Mouse (Mus musculus): Measurements from ENCODE around the gene Pnldc1.

Gene Pnldc1

DNA sequence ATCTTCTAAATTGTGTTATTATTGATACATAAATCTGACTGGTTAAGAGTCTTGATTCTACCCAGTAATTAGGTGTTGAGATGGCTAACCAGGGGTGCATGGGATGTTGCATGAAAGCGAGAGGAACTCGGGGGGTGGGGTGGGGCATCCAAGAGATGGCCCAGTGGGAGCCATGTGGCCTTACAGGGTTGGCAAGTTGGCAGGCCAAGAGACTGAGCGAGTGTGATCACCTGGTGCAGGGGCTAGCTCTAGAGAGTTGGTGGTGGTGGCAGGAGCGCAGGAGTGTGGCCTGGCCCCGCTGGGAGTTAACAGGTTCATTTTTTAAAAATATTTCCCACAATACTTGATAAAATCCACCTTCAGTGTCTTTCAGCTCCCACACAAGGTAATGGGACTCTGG is 12.4 kb downstream of the Pnldc1 start:
- no peaks in the 10 kb centered on the region for H3K9me3 ChIP-seq (ENCODE audit: low read length)
- H3K4me1 ChIP-seq (replicated peaks; ENCODE audit: low read depth, low read length) = peaks cover 34% of the 10 kb centered on the region
- no peaks in the 10 kb centered on the region for H3K27me3 ChIP-seq (ENCODE audit: insufficient read depth, low read length)
- no peak for TF ChIP-seq CTCF (conservative IDR thresholded peaks at IDR 0.05; ENCODE audit: low read length)
- H3K4me3 ChIP-seq (replicated peaks; ENCODE audit: low read length) = no peak overlapping the region
- peaks cover 93% of the 10 kb centered on the region for H3K36me3 ChIP-seq (ENCODE audit: insufficient read depth, low read length)

DNA sequence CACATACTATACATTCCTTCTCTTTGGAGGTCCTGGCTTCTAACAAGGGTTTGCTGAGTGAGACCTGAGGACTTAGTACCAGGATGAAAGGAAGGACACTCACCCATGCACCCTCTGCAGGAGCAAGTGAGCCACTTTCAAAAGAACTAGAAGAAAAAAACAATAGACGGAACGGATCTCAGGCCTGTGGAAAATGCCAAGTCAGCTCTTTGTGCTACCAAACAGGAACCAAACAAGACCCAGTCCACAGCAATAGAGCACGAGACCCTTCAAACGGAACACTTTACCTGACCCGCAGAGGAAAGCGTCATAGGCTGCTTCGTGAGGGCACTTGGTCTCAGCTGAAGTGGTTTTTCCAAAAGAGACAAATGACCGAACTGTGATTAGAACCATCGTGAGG is 18.0 kb downstream of the Pnldc1 start:
- Histone ChIP-seq H3K4me3 (replicated peaks; ENCODE audit: low read length) (no peak overlapping the region), H3K36me3 (ENCODE audit: insufficient read depth, low read length) (peaks cover 98% of the 10 kb centered on the region), H3K4me1 (replicated peaks; ENCODE audit: low read depth, low read length) (peaks cover 41% of the 10 kb centered on the region), H3K27me3 (ENCODE audit: insufficient read depth, low read length) (no peaks in the 10 kb centered on the region), H3K9me3 (ENCODE audit: low read length) (no peaks in the 10 kb centered on the region)
- no peak for TF ChIP-seq NANOG (IDR thresholded peaks at IDR 0.05; ENCODE audit: borderline replicate concordance, low read length)
- no peak for TF ChIP-seq CTCF (conservative IDR thresholded peaks at IDR 0.05; ENCODE audit: low read length)
- no peak for TF ChIP-seq POU5F1 (IDR thresholded peaks at IDR 0.05; ENCODE audit: borderline replicate concordance, low read length)

DNA sequence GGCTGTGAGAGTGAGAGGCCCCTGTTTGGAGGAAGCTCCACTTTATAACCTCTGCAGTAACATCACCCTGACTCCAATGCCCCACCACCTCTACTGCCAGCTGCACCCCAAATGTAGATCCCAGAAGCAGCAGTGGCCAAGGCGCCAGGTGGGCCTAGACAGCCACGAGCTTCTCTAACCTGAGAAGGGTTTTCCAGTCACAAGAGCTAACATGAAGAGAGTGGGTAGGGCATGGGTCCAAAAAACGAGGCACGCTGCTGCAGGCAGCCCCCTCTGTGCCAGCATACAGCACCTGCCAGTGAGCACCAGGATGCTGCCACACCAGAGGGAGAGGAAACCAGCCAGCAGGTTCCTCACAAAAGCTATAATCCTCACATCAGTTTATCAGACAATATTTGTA is 19.0 kb downstream of the Pnldc1 start:
- TF ChIP-seq CTCF (conservative IDR thresholded peaks at IDR 0.05; ENCODE audit: low read length) = no peak
- no peak for TF ChIP-seq NANOG (IDR thresholded peaks at IDR 0.05; ENCODE audit: borderline replicate concordance, low read length)
- TF ChIP-seq POU5F1 (IDR thresholded peaks at IDR 0.05; ENCODE audit: borderline replicate concordance, low read length) = no peak
- Histone ChIP-seq H3K4me3 (replicated peaks; ENCODE audit: low read length) (no peak overlapping the region), H3K4me1 (replicated peaks; ENCODE audit: low read depth, low read length) (peaks cover 49% of the 10 kb centered on the region), H3K9me3 (ENCODE audit: low read length) (no peaks in the 10 kb centered on the region), H3K36me3 (ENCODE audit: insufficient read depth, low read length) (peaks cover 88% of the 10 kb centered on the region), H3K27me3 (ENCODE audit: insufficient read depth, low read length) (no peaks in the 10 kb centered on the region)

DNA sequence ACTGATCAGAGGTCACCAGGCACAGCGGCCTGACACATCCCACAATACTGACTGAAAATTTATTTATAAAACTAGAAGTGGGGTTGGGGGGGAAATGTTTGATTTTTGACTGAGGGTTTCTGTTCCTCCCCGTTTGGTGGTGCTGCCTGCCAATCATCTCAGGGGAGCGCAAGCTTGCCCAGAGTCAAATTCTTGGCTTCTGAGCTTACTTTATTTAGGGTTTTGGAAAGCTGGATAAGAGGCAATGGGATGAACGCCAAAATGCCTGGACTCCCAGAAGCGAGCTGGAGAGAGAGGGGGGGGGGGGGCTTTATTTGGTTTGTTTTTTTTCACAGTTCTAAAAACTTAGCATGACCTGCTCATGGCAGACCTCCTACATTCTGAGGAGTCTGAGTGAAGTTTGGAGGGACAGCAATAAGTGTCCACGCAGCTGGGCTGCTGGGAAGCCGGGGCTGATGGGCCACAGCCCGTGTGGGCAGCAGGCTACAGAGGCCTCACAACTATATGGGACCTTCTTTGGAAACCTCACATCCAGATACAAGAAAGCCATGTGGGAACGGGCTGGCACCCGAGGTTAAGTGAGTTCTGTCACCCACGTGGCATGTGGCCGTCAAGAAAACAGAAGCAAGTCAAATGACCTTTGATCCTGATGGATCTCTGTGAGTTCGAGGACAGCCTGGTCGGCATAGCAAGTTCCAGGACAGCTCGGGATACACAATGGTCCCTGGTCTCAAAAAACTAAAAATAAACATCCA is 22.8 kb downstream of the Pnldc1 start:
- H3K4me3 ChIP-seq (replicated peaks; ENCODE audit: low read length) = no peak overlapping the region
- no peaks in the 10 kb centered on the region for H3K9me3 ChIP-seq (ENCODE audit: low read length)
- H3K36me3 ChIP-seq (ENCODE audit: insufficient read depth, low read length) = peaks cover 50% of the 10 kb centered on the region
- peaks cover 68% of the 10 kb centered on the region for H3K4me1 ChIP-seq (replicated peaks; ENCODE audit: low read depth, low read length)
- no peaks in the 10 kb centered on the region for H3K27me3 ChIP-seq (ENCODE audit: insufficient read depth, low read length)
- no peak for TF ChIP-seq POU5F1 (IDR thresholded peaks at IDR 0.05; ENCODE audit: borderline replicate concordance, low read length)
- no peak for TF ChIP-seq CTCF (conservative IDR thresholded peaks at IDR 0.05; ENCODE audit: low read length)
- TF ChIP-seq NANOG (IDR thresholded peaks at IDR 0.05; ENCODE audit: borderline replicate concordance, low read length) = no peak

DNA sequence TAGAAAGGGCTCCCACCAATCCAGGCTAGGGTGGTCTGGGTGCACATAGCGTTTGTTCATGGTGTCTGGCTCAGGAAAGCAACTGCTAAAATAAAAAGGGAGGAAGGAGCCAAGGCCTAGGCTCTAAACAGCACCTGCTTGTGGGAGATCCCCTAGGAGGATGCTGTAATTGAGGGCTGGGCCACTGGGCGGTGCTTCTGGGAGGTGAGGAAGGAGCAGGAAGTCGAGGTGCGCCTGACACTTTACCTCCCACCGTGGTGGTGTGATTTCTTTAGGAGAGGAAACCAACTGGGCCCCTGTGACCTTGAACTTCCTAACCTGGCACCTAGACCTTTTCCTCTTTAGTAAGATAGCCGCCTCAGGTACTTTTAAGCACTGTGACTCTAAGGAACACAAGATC is 23.4 kb downstream of the Pnldc1 start:
- Histone ChIP-seq H3K27me3 (ENCODE audit: insufficient read depth, low read length) (no peaks in the 10 kb centered on the region), H3K4me1 (replicated peaks; ENCODE audit: low read depth, low read length) (peaks cover 63% of the 10 kb centered on the region), H3K9me3 (ENCODE audit: low read length) (no peaks in the 10 kb centered on the region), H3K4me3 (replicated peaks; ENCODE audit: low read length) (no peak overlapping the region), H3K36me3 (ENCODE audit: insufficient read depth, low read length) (peaks cover 44% of the 10 kb centered on the region)
- no peak for TF ChIP-seq NANOG (IDR thresholded peaks at IDR 0.05; ENCODE audit: borderline replicate concordance, low read length)
- 0 out of 2 replicates have a peak, but pooled peaks have one; percentile 14 for TF ChIP-seq CTCF (conservative IDR thresholded peaks at IDR 0.05; ENCODE audit: low read length)
- no peak for TF ChIP-seq POU5F1 (IDR thresholded peaks at IDR 0.05; ENCODE audit: borderline replicate concordance, low read length)

DNA sequence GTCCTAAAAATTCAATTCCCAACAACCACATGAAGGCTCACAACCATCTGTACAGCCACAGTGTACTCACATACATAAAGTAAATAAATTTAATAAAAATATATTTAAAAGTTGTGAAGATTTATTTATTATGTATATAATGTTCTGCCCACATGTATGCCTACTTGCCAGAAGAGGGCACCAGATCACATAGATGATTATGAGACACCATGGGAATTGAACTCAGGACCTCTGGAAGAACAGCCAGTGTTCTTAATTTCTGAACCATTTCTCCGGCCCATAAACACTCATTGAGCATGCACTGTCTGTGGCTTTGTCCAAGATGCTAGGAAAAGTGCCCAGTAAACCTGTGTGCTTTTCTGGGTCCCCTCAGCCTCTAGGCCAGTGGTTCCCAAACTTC is 28.8 kb downstream of the Pnldc1 start:
- Histone ChIP-seq H3K4me1 (replicated peaks; ENCODE audit: low read depth, low read length) (peaks cover 38% of the 10 kb centered on the region), H3K9me3 (ENCODE audit: low read length) (no peaks in the 10 kb centered on the region), H3K4me3 (replicated peaks; ENCODE audit: low read length) (no peak overlapping the region), H3K36me3 (ENCODE audit: insufficient read depth, low read length) (no peaks in the 10 kb centered on the region), H3K27me3 (ENCODE audit: insufficient read depth, low read length) (peaks cover 26% of the 10 kb centered on the region)
- TF ChIP-seq CTCF (conservative IDR thresholded peaks at IDR 0.05; ENCODE audit: low read length) = peak; percentile 6; the same call in 1 of the 2 replicates
- no peak for TF ChIP-seq POU5F1 (IDR thresholded peaks at IDR 0.05; ENCODE audit: borderline replicate concordance, low read length)
- TF ChIP-seq NANOG (IDR thresholded peaks at IDR 0.05; ENCODE audit: borderline replicate concordance, low read length) = no peak

DNA sequence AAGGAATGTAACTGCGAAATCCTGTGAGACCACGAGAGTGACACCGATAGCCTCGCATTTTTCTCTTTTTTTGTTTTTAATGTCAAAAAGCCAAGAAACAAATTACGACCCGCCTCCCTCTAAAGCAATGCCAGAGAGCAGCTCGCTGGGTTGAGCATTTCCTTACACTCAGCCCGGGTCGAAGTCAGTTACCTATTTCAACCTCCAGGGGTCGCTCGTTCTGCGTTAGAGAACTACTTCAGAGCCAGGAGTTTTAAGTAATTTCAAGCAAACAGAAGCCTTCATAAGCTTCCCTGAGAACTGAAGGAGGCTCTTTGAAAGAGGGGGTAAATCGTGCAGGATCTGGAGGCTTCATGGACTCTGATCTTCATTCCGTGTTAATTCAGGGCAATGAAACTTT is 29.9 kb downstream of the Pnldc1 start:
- Histone ChIP-seq H3K27me3 (ENCODE audit: insufficient read depth, low read length) (peaks cover 33% of the 10 kb centered on the region), H3K36me3 (ENCODE audit: insufficient read depth, low read length) (no peaks in the 10 kb centered on the region), H3K9me3 (ENCODE audit: low read length) (no peaks in the 10 kb centered on the region), H3K4me1 (replicated peaks; ENCODE audit: low read depth, low read length) (peaks cover 31% of the 10 kb centered on the region), H3K4me3 (replicated peaks; ENCODE audit: low read length) (peak overlapping the region; percentile 50)
- no peak for TF ChIP-seq POU5F1 (IDR thresholded peaks at IDR 0.05; ENCODE audit: borderline replicate concordance, low read length)
- peak; percentile 92 for TF ChIP-seq CTCF (conservative IDR thresholded peaks at IDR 0.05; ENCODE audit: low read length)

DNA sequence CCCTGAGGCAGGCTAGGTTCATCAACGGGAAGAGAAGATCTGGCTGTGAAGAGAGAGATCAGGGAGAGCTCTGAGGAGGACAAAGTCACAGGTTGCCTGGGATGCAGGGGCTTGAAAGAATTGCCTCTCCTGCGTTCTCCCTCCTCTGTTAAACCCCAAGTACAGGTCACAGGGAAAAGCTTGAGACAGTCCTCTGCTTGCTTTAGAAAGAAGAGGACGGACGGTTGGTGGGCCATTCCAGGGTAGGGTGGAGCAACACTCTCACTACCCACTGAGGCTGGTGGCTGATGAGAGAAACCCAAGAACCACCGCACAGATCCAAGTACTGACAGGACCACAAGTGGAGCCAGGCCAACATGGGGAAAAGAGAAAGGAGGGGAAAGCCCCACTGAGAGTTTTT is 34.3 kb downstream of the Pnldc1 start, which contains the start of gene Mrgprh:
Gene Mrgprh (plus strand): TSS at position 301 of the 400 bp plus-strand sequence.
- Histone ChIP-seq H3K4me1 (replicated peaks; ENCODE audit: low read depth, low read length) (peaks cover 27% of the 10 kb centered on the region), H3K9me3 (ENCODE audit: low read length) (no peaks in the 10 kb centered on the region), H3K4me3 (replicated peaks; ENCODE audit: low read length) (no peak within 1 kb of the TSS), H3K27me3 (ENCODE audit: insufficient read depth, low read length) (peaks cover 52% of the 10 kb centered on the region), H3K36me3 (ENCODE audit: insufficient read depth, low read length) (no peaks in the 10 kb centered on the region)
- no peak for TF ChIP-seq NANOG (IDR thresholded peaks at IDR 0.05; ENCODE audit: borderline replicate concordance, low read length)
- no peak for TF ChIP-seq CTCF (conservative IDR thresholded peaks at IDR 0.05; ENCODE audit: low read length)
- no peak for TF ChIP-seq POU5F1 (IDR thresholded peaks at IDR 0.05; ENCODE audit: borderline replicate concordance, low read length)

Measured in E14TG2a.4 (cell line).